Mouse (Mus musculus) hindbrain, embryonic 14.5 days (tissue): ENCODE measurements around the gene Ptprn2. TPM values are rescaled to one million over a fixed set of nuclear protein-coding genes. Genes with fewer than 3 reads are reported as not detected.

Experiments
- ATAC-seq: fragments of 200-750 bp; cut with Nextera tagmentation; 2 replicates; pipeline ENCODE4 v1.8.0; 2017; ENCODE audit warnings: moderate number of reproducible peaks, mild to moderate bottlenecking, moderate TSS enrichment, moderate library complexity; ENCODE audit not compliant: low FRiP score
- DNase-seq: peaks from one replicate; pipeline ENCODE4 v3.0.0-alpha.2; 2015; ENCODE audit warnings: low spot score
- H3K27ac ChIP-seq: fragments of 300-500 bp; sonication (generic); 2 replicates; pipeline ENCODE4 v1.5.1; 2014; ENCODE audit warnings: mild to moderate bottlenecking, moderate library complexity
- H3K27me3 ChIP-seq: fragments of 300-500 bp; sonication (generic); 2 replicates; pipeline ENCODE4 v1.6.1; 2014; ENCODE audit warnings: mild to moderate bottlenecking, low read length, mixed read lengths; ENCODE audit not compliant: control insufficient read depth, insufficient read depth
- H3K36me3 ChIP-seq: fragments of 300-500 bp; sonication (generic); replicated peaks from 2 replicates; pipeline ENCODE4 v1.6.1; 2014; ENCODE audit not compliant: control insufficient read depth, insufficient read depth
- H3K4me1 ChIP-seq: fragments of 300-500 bp; sonication (generic); replicated peaks from 2 replicates; pipeline ENCODE4 v1.6.1; 2014; ENCODE audit warnings: antibody characterized with exemption, low read length, mixed read lengths; ENCODE audit not compliant: control insufficient read depth, insufficient read depth
- H3K4me2 ChIP-seq: fragments of 300-500 bp; sonication (generic); replicated peaks from 2 replicates; pipeline ENCODE4 v1.6.1; 2014; ENCODE audit warnings: mild to moderate bottlenecking, moderate library complexity
- H3K4me3 ChIP-seq: fragments of 300-500 bp; sonication (generic); replicated peaks from 2 replicates; pipeline ENCODE4 v1.5.1; 2014; ENCODE audit warnings: mild to moderate bottlenecking, low read length
- H3K9ac ChIP-seq: fragments of 300-500 bp; sonication (generic); 2 replicates; pipeline ENCODE4 v1.6.1; 2014
- H3K9me3 ChIP-seq: fragments of 300-500 bp; sonication (generic); 2 replicates; pipeline ENCODE4 v1.6.1; 2016; ENCODE audit warnings: low read length; ENCODE audit not compliant: control insufficient read depth
- WGBS: fragments of 180-500 bp; shearing (Covaris S2); extraction: QIAGEN DNeasy Blood & Tissue Kit; methylation state at CpG from one replicate; pipeline ENCODE4 v1.1.7; 2014; 5-methylcytosine and 5-hydroxymethylcytosine counted together
- polyA plus RNA-seq: library from polyadenylated mRNA; unstranded; fragments of >200 nt; fragmentation: Nextera tagmentation; extraction: Ambion mirVana; gene quantifications from 2 replicates; pipeline ENCODE4 v1.2.1, GENCODE M21; 2014

Ptprn2 gene
- polyA plus RNA-seq, 1 experiment from 2014 or later: 17.5 TPM

- Histone ChIP-seq H3K4me1 (peaks cover 43% of the 10 kb centered on the region), H3K9ac (0 out of 2 replicates have a peak overlapping the region, but pooled peaks have one; percentile 21), H3K9me3 (no peaks in the 10 kb centered on the region), H3K4me3 (no peak overlapping the region), H3K27me3 (no peaks in the 10 kb centered on the region), H3K36me3 (peaks cover 43% of the 10 kb centered on the region), H3K4me2 (no peak overlapping the region), H3K27ac (peak overlapping the region; percentile 55)
- DNase-seq (peak; percentile 57), ATAC-seq (peak; percentile 39)
- WGBS: 16% methylated on average over 4 of the region's 4 CpGs
Observed at GRCm38 (mm10) chr12:117273166-117273565, 787.6 kb downstream of the Ptprn2 start.

- no peak for DNase-seq
Observed at GRCm38 (mm10) chr12:117274576-117274975, 789.1 kb downstream of the Ptprn2 start.

DNA sequence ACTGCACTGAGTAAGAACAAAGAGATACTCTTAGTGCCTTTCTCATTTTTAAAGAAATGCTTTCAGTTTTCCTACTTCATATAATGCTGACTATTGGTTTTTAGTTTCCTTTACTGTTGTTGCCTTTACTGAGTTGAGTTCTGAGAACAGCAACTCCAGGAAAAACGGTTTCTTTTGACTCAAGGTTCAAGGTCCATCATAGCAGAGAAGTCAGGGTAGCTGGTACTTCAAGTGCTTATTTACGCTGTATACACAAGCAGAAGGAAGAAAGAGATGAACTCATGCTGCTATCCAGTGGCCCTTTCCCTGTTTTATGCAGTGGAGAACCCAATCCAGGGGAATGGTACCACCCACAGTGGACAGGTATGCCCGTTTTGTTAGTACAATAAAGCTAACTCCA lies 795.3 kb downstream of the Ptprn2 start:
- 95% methylated on average over 3 of the region's 3 CpGs for WGBS
- Histone ChIP-seq H3K27me3 (no peaks in the 10 kb centered on the region), H3K9me3 (no peaks in the 10 kb centered on the region), H3K4me3 (no peak overlapping the region), H3K4me1 (no peaks in the 10 kb centered on the region), H3K9ac (no peak overlapping the region), H3K4me2 (no peak overlapping the region), H3K36me3 (peaks cover 27% of the 10 kb centered on the region), H3K27ac (no peak overlapping the region)
- DNase-seq: no peak
- ATAC-seq: no peak

More at GRCm38 (mm10) chr12:117274576-117274975, 789.1 kb downstream of the Ptprn2 start:
- no peaks in the 10 kb centered on the region for H3K9me3 ChIP-seq
- H3K4me1 ChIP-seq: peaks cover 29% of the 10 kb centered on the region
- H3K4me3 ChIP-seq: no peak overlapping the region
- H3K27ac ChIP-seq: 0 out of 2 replicates have a peak overlapping the region, but pooled peaks have one; percentile 53
- no peak overlapping the region for H3K4me2 ChIP-seq
- no peak overlapping the region for H3K9ac ChIP-seq
- no peak for ATAC-seq
- H3K36me3 ChIP-seq: peaks cover 46% of the 10 kb centered on the region
- 64% methylated on average over 5 of the region's 5 CpGs for WGBS
- H3K27me3 ChIP-seq: no peaks in the 10 kb centered on the region

DNA sequence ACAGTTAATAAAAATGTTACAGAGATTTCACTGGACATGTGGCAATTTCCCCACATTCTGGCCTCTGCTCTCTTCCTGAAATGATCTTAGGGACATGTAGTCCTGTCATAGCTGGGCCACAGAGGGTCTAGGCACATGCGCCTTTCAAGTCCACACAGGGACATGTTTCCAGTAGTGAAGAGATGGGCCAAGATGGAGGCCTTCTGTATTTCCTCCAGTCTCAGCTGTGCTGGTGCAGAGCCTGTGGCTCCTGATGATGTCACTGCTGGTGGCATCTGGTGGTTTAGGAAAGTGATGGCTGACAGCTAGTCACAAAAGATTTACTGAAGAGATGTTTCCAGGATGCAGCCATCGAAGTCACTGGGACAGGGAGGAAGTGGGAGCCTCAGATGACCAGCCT lies 797.1 kb downstream of the Ptprn2 start:
- Histone ChIP-seq H3K27me3 (no peaks in the 10 kb centered on the region), H3K4me1 (no peaks in the 10 kb centered on the region), H3K4me2 (no peak overlapping the region), H3K36me3 (peaks cover 13% of the 10 kb centered on the region), H3K4me3 (no peak overlapping the region), H3K9ac (no peak overlapping the region), H3K27ac (0 out of 2 replicates have a peak overlapping the region, but pooled peaks have one; percentile 41), H3K9me3 (no peaks in the 10 kb centered on the region)
- no peak for DNase-seq
- WGBS: 85% methylated on average over 2 of the region's 2 CpGs
- no peak for ATAC-seq

- 77% methylated on average over 2 of the region's 2 CpGs for WGBS
- Histone ChIP-seq H3K4me2 (no peak overlapping the region), H3K9me3 (no peaks in the 10 kb centered on the region), H3K4me3 (no peak overlapping the region), H3K9ac (no peak overlapping the region), H3K36me3 (no peaks in the 10 kb centered on the region), H3K27ac (no peak overlapping the region), H3K4me1 (no peaks in the 10 kb centered on the region), H3K27me3 (no peaks in the 10 kb centered on the region)
- DNase-seq (no peak), ATAC-seq (no peak)
Observed at GRCm38 (mm10) chr12:117287456-117287855, 801.9 kb downstream of the Ptprn2 start.

- Histone ChIP-seq H3K4me1 (no peaks in the 10 kb centered on the region), H3K9me3 (no peaks in the 10 kb centered on the region), H3K27ac (no peak overlapping the region), H3K4me3 (no peak overlapping the region), H3K36me3 (no peaks in the 10 kb centered on the region), H3K27me3 (no peaks in the 10 kb centered on the region), H3K9ac (no peak overlapping the region), H3K4me2 (no peak overlapping the region)
- WGBS: 51% methylated on average over 3 of the region's 3 CpGs
- no peak for ATAC-seq
- DNase-seq: no peak
Observed at GRCm38 (mm10) chr12:117291943-117292342, 806.4 kb downstream of the Ptprn2 start.

- no peaks in the 10 kb centered on the region for H3K36me3 ChIP-seq
- H3K4me3 ChIP-seq: no peak overlapping the region
- no peaks in the 10 kb centered on the region for H3K27me3 ChIP-seq
- no peak overlapping the region for H3K9ac ChIP-seq
- H3K4me2 ChIP-seq: no peak overlapping the region
- H3K27ac ChIP-seq: no peak overlapping the region
- WGBS: 57% methylated on average over 2 of the region's 2 CpGs
- no peaks in the 10 kb centered on the region for H3K4me1 ChIP-seq
- DNase-seq (no peak), ATAC-seq (no peak)
- no peaks in the 10 kb centered on the region for H3K9me3 ChIP-seq
Observed at GRCm38 (mm10) chr12:117296792-117297191, 811.3 kb downstream of the Ptprn2 start.

DNA sequence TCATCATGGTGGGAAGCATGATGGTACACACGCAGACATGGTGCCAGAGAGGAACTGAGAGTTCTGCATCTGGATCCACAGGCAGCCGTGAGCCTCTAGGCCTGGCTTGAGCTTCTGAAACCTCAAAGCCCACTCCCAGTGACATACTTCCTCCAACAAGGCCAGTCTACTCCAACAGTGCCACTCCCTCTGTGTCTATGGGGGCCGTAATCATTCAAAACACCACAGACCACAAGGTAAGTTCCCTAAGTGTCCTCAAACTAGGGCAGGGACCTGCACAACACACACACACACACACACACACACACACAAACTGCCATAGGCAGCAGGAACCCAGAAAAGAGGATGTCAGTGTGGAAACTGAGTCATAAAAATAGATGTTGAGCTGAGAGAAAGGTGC lies 813.6 kb downstream of the Ptprn2 start:
- Histone ChIP-seq H3K27me3 (no peaks in the 10 kb centered on the region), H3K27ac (no peak overlapping the region), H3K36me3 (no peaks in the 10 kb centered on the region), H3K4me3 (no peak overlapping the region), H3K9me3 (0 out of 2 replicates have a peak, but pooled peaks cover 4% of the 10 kb centered on the region), H3K9ac (no peak overlapping the region), H3K4me2 (no peak overlapping the region), H3K4me1 (no peaks in the 10 kb centered on the region; the same call in 1 of the 2 replicates)
- DNase-seq (no peak), ATAC-seq (no peak)
- 91% methylated on average over 3 of the region's 3 CpGs for WGBS

DNA sequence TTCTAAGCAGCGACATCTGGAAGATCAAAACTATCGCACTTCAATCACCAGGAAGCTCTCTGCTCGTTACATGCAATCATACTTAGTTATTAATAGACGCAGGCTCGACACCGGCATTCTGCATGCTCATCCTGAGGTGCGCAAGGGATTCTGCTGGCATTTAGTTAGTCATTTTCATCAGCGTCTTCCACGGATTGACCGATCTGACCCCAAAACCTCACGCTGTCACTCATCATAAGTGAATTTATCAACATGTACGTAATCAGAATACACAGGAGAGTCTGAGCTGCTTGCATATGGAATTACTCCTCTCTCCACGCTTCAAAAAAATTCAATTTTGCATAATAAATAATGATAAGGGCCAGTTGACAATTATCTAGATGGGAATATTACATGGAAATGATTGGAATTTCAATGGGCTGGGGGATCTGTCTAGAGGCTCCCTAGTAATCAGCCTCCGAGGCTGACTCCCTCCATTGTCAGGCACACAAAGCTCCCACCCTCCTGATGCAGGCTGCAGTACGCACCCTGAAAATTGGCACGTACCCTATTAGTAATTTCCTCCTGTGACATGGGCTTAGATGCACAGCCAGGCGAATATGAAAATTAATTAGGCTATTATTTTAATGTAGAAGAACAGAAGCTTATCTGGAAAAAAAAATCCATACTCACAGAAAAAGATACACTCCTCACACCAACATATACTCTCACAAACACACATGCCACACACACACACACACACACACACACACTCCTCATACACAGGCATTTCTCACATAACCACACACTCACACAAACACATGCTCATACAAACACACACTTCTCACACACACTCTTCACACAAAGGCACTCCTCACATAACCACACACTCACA lies 819.5 kb downstream of the Ptprn2 start:
- Histone ChIP-seq H3K9me3 (0 out of 2 replicates have a peak, but pooled peaks cover 4% of the 10 kb centered on the region), H3K27me3 (no peaks in the 10 kb centered on the region), H3K9ac (no peak overlapping the region), H3K27ac (peak overlapping the region; percentile 60), H3K4me3 (no peak overlapping the region), H3K4me1 (peaks cover 19% of the 10 kb centered on the region), H3K4me2 (0 out of 2 replicates have a peak overlapping the region, but pooled peaks have one; percentile 15), H3K36me3 (no peaks in the 10 kb centered on the region)
- DNase-seq (peak; percentile 59), ATAC-seq (peak; percentile 90)
- 32% methylated on average over 17 of the region's 17 CpGs for WGBS
